Mouse (Mus musculus) cerebellum, adult 2 months (tissue): Measurements from ENCODE around the gene Mylpf.

Source experiments
- CTCF ChIP-seq: fragments of 200-500 bp; IDR thresholded peaks from 2 replicates; pipeline ENCODE4 v1.5.1; 2011; ENCODE audit warnings: low read depth, mild to moderate bottlenecking, control low read depth, low read length, moderate library complexity, borderline replicate concordance; ENCODE audit not compliant: insufficient read depth
- POLR2A ChIP-seq: fragments of 200-500 bp; IDR thresholded peaks from 2 replicates; pipeline ENCODE4 v1.6.1; 2011; ENCODE audit warnings: low read length, control low read depth, borderline replicate concordance; ENCODE audit not compliant: insufficient read depth

GRCm38 (mm10) chr7:127231826-127232621, 23.3 kb downstream of the Mylpf start:
- TF ChIP-seq CTCF (no peak), POLR2A (no peak)
